Mouse (Mus musculus) heart, embryonic 13.5 days (tissue): Measurements from ENCODE around the gene Ifna7. TPM values are rescaled to one million over a fixed set of nuclear protein-coding genes. Genes with fewer than 3 reads are reported as not detected.
"Not testable (repeated sequence)": the region's sequence is repeated elsewhere in the genome, so short reads cannot be mapped to it uniquely, and the experiment has no call there.

Source experiments
- ATAC-seq: fragments of 200-750 bp; cut with Nextera tagmentation; 2 replicates; pipeline ENCODE4 v1.8.0; 2017; ENCODE audit warnings: moderate TSS enrichment; ENCODE audit not compliant: insufficient number of reproducible peaks, low FRiP score, low TSS enrichment; ENCODE audit errors: extremely low read depth
- H3K27ac ChIP-seq: fragments of 300-500 bp; sonication (generic); replicated peaks from 2 replicates; pipeline ENCODE4 v1.5.1; 2015; ENCODE audit warnings: moderate library complexity, mild to moderate bottlenecking, inconsistent platforms
- H3K27me3 ChIP-seq: fragments of 300-500 bp; sonication (generic); replicated peaks from 2 replicates; pipeline ENCODE4 v1.6.1; 2015; ENCODE audit warnings: mild to moderate bottlenecking, inconsistent platforms
- H3K36me3 ChIP-seq: fragments of 300-500 bp; sonication (generic); 2 replicates; pipeline ENCODE4 v1.6.1; 2015; ENCODE audit warnings: mild to moderate bottlenecking, inconsistent platforms
- H3K4me1 ChIP-seq: fragments of 300-500 bp; sonication (generic); 2 replicates; pipeline ENCODE4 v1.6.1; 2015; ENCODE audit warnings: inconsistent platforms
- H3K4me2 ChIP-seq: fragments of 300-500 bp; sonication (generic); 2 replicates; pipeline ENCODE4 v1.6.1; 2015; ENCODE audit warnings: inconsistent platforms, mild to moderate bottlenecking, moderate library complexity
- H3K4me3 ChIP-seq: fragments of 300-500 bp; sonication (generic); 2 replicates; pipeline ENCODE4 v1.5.1; 2015; ENCODE audit warnings: moderate library complexity, mild to moderate bottlenecking, inconsistent platforms
- H3K9ac ChIP-seq: fragments of 300-500 bp; sonication (generic); 2 replicates; pipeline ENCODE4 v1.6.1; 2015; ENCODE audit warnings: inconsistent platforms, mild to moderate bottlenecking, moderate library complexity
- H3K9me3 ChIP-seq: fragments of 300-500 bp; sonication (generic); 2 replicates; pipeline ENCODE4 v1.6.1; 2016; ENCODE audit warnings: inconsistent platforms
- WGBS: fragments of 180-500 bp; shearing (Covaris S2); methylation state at CpG from one replicate; pipeline ENCODE4 v1.1.7; 2015; ENCODE audit warnings: mixed read lengths; 5-methylcytosine and 5-hydroxymethylcytosine counted together
- polyA plus RNA-seq: library from polyadenylated mRNA; unstranded; fragments of >200 nt; fragmentation: Nextera tagmentation; extraction: Ambion mirVana; gene quantifications from 2 replicates; pipeline ENCODE4 v1.2.1, GENCODE M21; 2015

Ifna7 gene
- polyA plus RNA-seq: not detected in 2 replicates

DNA sequence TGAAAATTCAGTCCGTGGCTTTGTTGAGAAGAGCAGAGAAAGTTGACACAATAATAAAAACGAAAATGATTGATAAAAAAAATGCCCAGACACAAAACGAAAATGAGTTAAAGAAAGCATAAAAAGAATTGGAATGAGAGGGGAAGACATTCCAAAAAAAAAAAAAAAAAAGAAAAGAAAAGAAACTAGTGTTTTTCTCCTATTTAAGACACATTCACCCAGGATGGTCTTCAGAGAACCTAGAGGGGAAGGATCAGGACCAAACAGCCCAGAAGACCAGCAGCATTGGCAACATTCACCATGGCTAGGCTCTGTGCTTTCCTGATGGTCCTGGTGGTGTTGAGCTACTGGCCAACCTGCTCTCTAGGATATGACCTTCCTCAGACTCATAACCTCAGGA lies at the start of gene Ifna7:
Ifna7 (plus strand) TSS at position 301 of the 400 bp plus-strand sequence.
- no peak for ATAC-seq
- no peak within 1 kb of the TSS for H3K4me3 ChIP-seq
- H3K4me2 ChIP-seq: no peak within 1 kb of the TSS
- no peaks in the 10 kb centered on the region for H3K4me1 ChIP-seq
- H3K9me3 ChIP-seq: no peaks in the 10 kb centered on the region
- H3K36me3 ChIP-seq: no peaks in the 10 kb centered on the region
- H3K27ac ChIP-seq: no peak within 1 kb of the TSS
- no peak within 1 kb of the TSS for H3K9ac ChIP-seq
- 46% methylated on average over 3 of the region's 3 CpGs for WGBS
- H3K27me3 ChIP-seq: peaks cover 4% of the 10 kb centered on the region; the same call in 1 of the 2 replicates

DNA sequence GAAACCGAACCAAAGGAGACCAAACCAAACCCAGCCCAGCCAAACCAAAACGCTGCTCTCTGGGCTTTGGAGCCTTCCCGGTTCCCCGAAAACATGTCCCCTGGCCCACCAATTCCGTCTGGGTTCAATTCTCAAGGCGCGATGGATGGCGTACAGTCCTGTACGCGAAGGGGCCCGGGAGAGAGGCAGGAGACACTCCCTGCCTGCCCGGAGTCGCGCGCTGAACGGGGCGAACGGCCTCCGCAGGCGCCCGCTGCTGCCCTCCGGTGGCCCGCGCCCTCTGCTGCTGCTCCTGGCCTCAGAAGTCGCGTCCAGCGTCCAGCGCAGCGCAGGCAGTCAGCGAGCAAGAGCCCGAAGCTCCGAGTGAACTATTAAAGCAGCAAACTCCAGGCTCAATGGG lies 42.5 kb upstream of the Ifna7 start, which contains the start of gene Gm13290:
Gm13290 (plus strand) TSS at position 301 of the 400 bp plus-strand sequence.
- ATAC-seq, H3K9me3 ChIP-seq, H3K4me2 ChIP-seq, H3K27ac ChIP-seq, H3K9ac ChIP-seq, H3K27me3 ChIP-seq, H3K36me3 ChIP-seq, H3K4me3 ChIP-seq, H3K4me1 ChIP-seq: not testable (repeated sequence)
- no CpG with 5 or more reads among the region's 32 CpGs for WGBS

- not testable (repeated sequence) for H3K27ac ChIP-seq, H3K4me3 ChIP-seq, ATAC-seq, H3K27me3 ChIP-seq, H3K4me2 ChIP-seq, H3K9ac ChIP-seq, H3K9me3 ChIP-seq, H3K4me1 ChIP-seq, H3K36me3 ChIP-seq
- no CpG with 5 or more reads among the region's 29 CpGs for WGBS
Observed at GRCm38 (mm10) chr4:88776622-88777021, 39.4 kb upstream of the Ifna7 start, which contains the start of gene Gm13289. Gene Gm13289 (plus strand): TSS chr4:88776922.

GRCm38 (mm10) chr4:88779550-88779949 lies 36.5 kb upstream of the Ifna7 start, which contains the start of gene Gm13272:
Gene Gm13272 (plus strand): TSS chr4:88779850.
- H3K9me3 ChIP-seq, H3K27me3 ChIP-seq, H3K27ac ChIP-seq, H3K4me3 ChIP-seq, ATAC-seq, H3K9ac ChIP-seq, H3K4me2 ChIP-seq, H3K36me3 ChIP-seq, H3K4me1 ChIP-seq: not testable (repeated sequence)
- no CpG with 5 or more reads among the region's 29 CpGs for WGBS

DNA sequence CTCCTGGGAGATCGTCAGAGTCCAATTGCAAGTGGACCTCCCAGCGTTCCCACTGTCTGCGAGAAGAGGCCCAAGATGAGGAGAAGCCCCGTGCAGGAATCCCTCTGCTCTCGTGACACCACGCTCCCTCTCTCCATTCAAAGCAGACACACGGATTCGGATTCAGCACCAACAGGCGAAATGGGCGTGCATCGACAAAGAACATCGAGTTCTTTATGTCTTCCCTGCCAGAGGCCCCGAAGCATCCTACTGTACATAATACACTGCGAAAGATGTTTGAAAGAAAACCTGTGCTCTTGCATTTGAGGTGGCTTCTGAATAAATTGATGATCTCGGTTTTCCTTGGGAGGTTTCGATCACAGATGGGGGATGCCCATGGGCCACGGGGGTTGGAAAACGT lies 35.7 kb upstream of the Ifna7 start:
- not testable (repeated sequence) for H3K27me3 ChIP-seq, H3K27ac ChIP-seq, H3K36me3 ChIP-seq, ATAC-seq, H3K9me3 ChIP-seq, H3K4me1 ChIP-seq, H3K9ac ChIP-seq, H3K4me2 ChIP-seq, H3K4me3 ChIP-seq
- 40% methylated on average over 16 of the region's 18 CpGs for WGBS

GRCm38 (mm10) chr4:88781831-88782230 lies 34.2 kb upstream of the Ifna7 start, which contains the start of gene Ifnz:
Gene Ifnz (plus strand): TSS chr4:88782131.
- Histone ChIP-seq H3K27ac (peak within 1 kb of the TSS; percentile 66), H3K4me3 (peak within 1 kb of the TSS; percentile 37), H3K4me2 (peak within 1 kb of the TSS; percentile 58), H3K9ac (0 out of 2 replicates have a peak within 1 kb of the TSS, but pooled peaks have one; percentile 47)
- ATAC-seq, H3K36me3 ChIP-seq, H3K4me1 ChIP-seq, H3K27me3 ChIP-seq, H3K9me3 ChIP-seq: not testable (repeated sequence)
- 13% methylated on average over 4 of the region's 7 CpGs for WGBS

- H3K4me1 ChIP-seq, H3K36me3 ChIP-seq, H3K27me3 ChIP-seq, H3K9me3 ChIP-seq, ATAC-seq: not testable (repeated sequence)
- peak overlapping the region; percentile 37 for H3K4me3 ChIP-seq
- H3K9ac ChIP-seq: 0 out of 2 replicates have a peak overlapping the region, but pooled peaks have one; percentile 47
- peak overlapping the region; percentile 58 for H3K4me2 ChIP-seq
- H3K27ac ChIP-seq: peak overlapping the region; percentile 66
- 0% methylated on average over 14 of the region's 31 CpGs for WGBS
Observed at GRCm38 (mm10) chr4:88782335-88782734, 33.7 kb upstream of the Ifna7 start.

DNA sequence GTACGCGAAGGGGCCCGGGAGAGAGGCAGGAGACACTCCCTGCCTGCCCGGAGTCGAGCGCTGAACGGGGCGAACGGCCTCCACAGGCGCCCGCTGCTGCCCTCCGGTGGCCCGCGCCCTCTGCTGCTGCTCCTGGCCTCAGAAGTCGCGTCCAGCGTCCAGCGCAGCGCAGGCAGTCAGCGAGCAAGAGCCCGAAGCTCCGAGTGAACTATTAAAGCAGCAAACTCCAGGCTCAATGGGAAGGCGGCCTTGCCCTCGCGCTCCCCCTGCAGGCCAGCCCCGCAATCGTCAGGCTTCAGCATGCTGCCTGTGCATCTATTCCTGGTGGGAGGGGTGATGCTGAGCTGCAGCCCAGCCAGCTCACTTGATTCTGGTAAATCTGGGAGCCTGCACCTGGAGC lies 30.6 kb upstream of the Ifna7 start, which contains the start of gene Gm13276:
Gm13276 (plus strand) TSS at position 301 of the 400 bp plus-strand sequence.
- not testable (repeated sequence) for H3K27ac ChIP-seq, H3K4me2 ChIP-seq, H3K27me3 ChIP-seq, H3K9me3 ChIP-seq, H3K36me3 ChIP-seq, H3K4me3 ChIP-seq, H3K9ac ChIP-seq, H3K4me1 ChIP-seq, ATAC-seq
- WGBS: no CpG with 5 or more reads among the region's 27 CpGs

GRCm38 (mm10) chr4:88788402-88788801 lies 27.6 kb upstream of the Ifna7 start, which contains the start of gene Gm13277:
Gene Gm13277 (plus strand): TSS chr4:88788632.
- not testable (repeated sequence) for H3K4me1 ChIP-seq, H3K27ac ChIP-seq, H3K4me3 ChIP-seq, H3K9ac ChIP-seq, H3K27me3 ChIP-seq, H3K4me2 ChIP-seq, H3K9me3 ChIP-seq, H3K36me3 ChIP-seq, ATAC-seq
- no CpG with 5 or more reads among the region's 28 CpGs for WGBS

DNA sequence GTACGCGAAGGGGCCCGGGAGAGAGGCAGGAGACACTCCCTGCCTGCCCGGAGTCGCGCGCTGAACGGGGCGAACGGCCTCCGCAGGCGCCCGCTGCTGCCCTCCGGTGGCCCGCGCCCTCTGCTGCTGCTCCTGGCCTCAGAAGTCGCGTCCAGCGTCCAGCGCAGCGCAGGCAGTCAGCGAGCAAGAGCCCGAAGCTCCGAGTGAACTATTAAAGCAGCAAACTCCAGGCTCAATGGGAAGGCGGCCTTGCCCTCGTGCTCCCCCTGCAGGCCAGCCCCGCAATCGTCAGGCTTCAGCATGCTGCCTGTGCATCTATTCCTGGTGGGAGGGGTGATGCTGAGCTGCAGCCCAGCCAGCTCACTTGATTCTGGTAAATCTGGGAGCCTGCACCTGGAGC lies 24.8 kb upstream of the Ifna7 start, which contains the start of gene Gm13278:
Gm13278 (plus strand) TSS at position 301 of the 400 bp plus-strand sequence.
- not testable (repeated sequence) for H3K4me3 ChIP-seq, H3K4me1 ChIP-seq, H3K9ac ChIP-seq, H3K9me3 ChIP-seq, H3K27me3 ChIP-seq, H3K4me2 ChIP-seq, H3K36me3 ChIP-seq, H3K27ac ChIP-seq, ATAC-seq
- no CpG with 5 or more reads among the region's 28 CpGs for WGBS

GRCm38 (mm10) chr4:88793936-88794675 lies 21.9 kb upstream of the Ifna7 start, which contains the start of gene Gm13275:
Gene Gm13275 (plus strand): TSS chr4:88794487.
- not testable (repeated sequence) for H3K4me2 ChIP-seq, H3K4me1 ChIP-seq, H3K9me3 ChIP-seq, H3K27ac ChIP-seq, H3K4me3 ChIP-seq, H3K36me3 ChIP-seq, H3K27me3 ChIP-seq, H3K9ac ChIP-seq, ATAC-seq
- 2% methylated on average over 13 of the region's 52 CpGs for WGBS
